Mouse (Mus musculus) cerebellum, postnatal 10 days (tissue): ENCODE measurements around the gene Nlrx1.
"Not testable (repeated sequence)": the region's sequence is repeated elsewhere in the genome, so short reads cannot be mapped to it uniquely, and the experiment has no call there.

Experiments used
- DNase-seq, 2 experiments: peaks; one replicate each; pipeline ENCODE4 v3.0.0; 2021; ENCODE audit warnings: mixed read lengths in 2 of 2

Nlrx1 gene

GRCm38 (mm10) chr9:44268432-44268831 is at the start of gene Nlrx1:
Nlrx1 (minus strand) TSS chr9:44268599.
- no peak for DNase-seq

GRCm38 (mm10) chr9:44317452-44317851 is 49.1 kb upstream of the Nlrx1 start:
- peak; percentile 41 to 42 for DNase-seq

- no peak for DNase-seq
These were observed 46.5 kb upstream of the Nlrx1 start for GRCm38 (mm10) chr9:44314910-44315309.

- no peak for DNase-seq
These were observed 45.8 kb upstream of the Nlrx1 start for GRCm38 (mm10) chr9:44314257-44314547.

GRCm38 (mm10) chr9:44313476-44314256 is 45.3 kb upstream of the Nlrx1 start:
- peak; percentile 88 for DNase-seq

GRCm38 (mm10) chr9:44311136-44312134 is 43.0 kb upstream of the Nlrx1 start:
- DNase-seq = no peak

GRCm38 (mm10) chr9:44310750-44311135 is 42.3 kb upstream of the Nlrx1 start:
- no peak for DNase-seq

GRCm38 (mm10) chr9:44309756-44310155 is 41.4 kb upstream of the Nlrx1 start:
- DNase-seq = no peak

- DNase-seq = no peak
These were observed 38.8 kb upstream of the Nlrx1 start for GRCm38 (mm10) chr9:44307248-44307647.

- no peak for DNase-seq
These were observed 38.1 kb upstream of the Nlrx1 start for GRCm38 (mm10) chr9:44306532-44306931.

GRCm38 (mm10) chr9:44305466-44306079 is 37.2 kb upstream of the Nlrx1 start, which contains the start of gene Hinfp:
Hinfp (minus strand) TSS chr9:44305671.
- DNase-seq = peak; percentile 97 to 99

GRCm38 (mm10) chr9:44300001-44300400 is 31.6 kb upstream of the Nlrx1 start:
- not testable (repeated sequence) for DNase-seq

- DNase-seq = peak; percentile 73
These were observed 24.1 kb upstream of the Nlrx1 start for GRCm38 (mm10) chr9:44292490-44292889.

GRCm38 (mm10) chr9:44288959-44289291 is 20.5 kb upstream of the Nlrx1 start:
- DNase-seq = peak; percentile 47 to 51

- DNase-seq = peak in 1 of 2 experiments; percentile 70
These were observed 19.9 kb upstream of the Nlrx1 start, which contains the start of gene Abcg4 for GRCm38 (mm10) chr9:44288076-44288958. Abcg4 (minus strand) TSS chr9:44288615.

- DNase-seq = peak; percentile 72 to 74
These were observed 19.1 kb upstream of the Nlrx1 start for GRCm38 (mm10) chr9:44287401-44288075.

- DNase-seq = peak in 1 of 2 experiments; percentile 44
These were observed 18.6 kb upstream of the Nlrx1 start for GRCm38 (mm10) chr9:44287003-44287400.

- no peak for DNase-seq
These were observed 18.0 kb upstream of the Nlrx1 start for GRCm38 (mm10) chr9:44286256-44286850.

GRCm38 (mm10) chr9:44283183-44283582 is 14.8 kb upstream of the Nlrx1 start:
- no peak for DNase-seq

GRCm38 (mm10) chr9:44269973-44270372 is 1.6 kb upstream of the Nlrx1 start:
- DNase-seq = no peak

GRCm38 (mm10) chr9:44269077-44269476 is 678 bp upstream of the Nlrx1 start:
- DNase-seq = peak; percentile 46 to 61
